Mouse (Mus musculus) liver, embryonic 14.5 days (tissue): Measurements from ENCODE around the gene Mecp2.

Experiments used
- CTCF ChIP-seq: IDR thresholded peaks from 2 replicates; pipeline ENCODE4 v1.5.1; 2016; ENCODE audit warnings: antibody characterized with exemption, low read depth, control low read depth
- EP300 ChIP-seq: IDR thresholded peaks from 2 replicates; pipeline ENCODE4 v1.6.1; 2016; ENCODE audit warnings: antibody characterized with exemption, low read depth

DNA sequence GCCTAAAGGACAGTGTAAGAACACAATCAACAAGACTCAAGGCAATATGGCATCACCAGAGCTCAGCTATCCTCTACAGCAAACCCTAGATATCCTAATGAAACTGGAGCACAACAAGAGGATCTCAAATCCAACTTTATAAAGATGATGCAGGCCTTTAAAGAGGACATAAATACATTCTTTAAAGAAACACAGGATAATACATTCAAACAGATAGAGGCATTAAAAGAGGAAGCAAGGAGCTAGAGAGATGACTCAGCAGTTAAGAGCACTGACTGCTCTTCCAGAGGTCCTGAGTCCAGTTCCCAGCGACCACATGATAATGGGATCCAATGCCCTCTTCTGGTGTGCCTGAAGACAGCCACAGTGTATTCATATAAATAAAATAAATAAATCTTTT lies 40.0 kb downstream of the Mecp2 start:
- TF ChIP-seq CTCF (no peak), EP300 (no peak)
